Mouse (Mus musculus): ENCODE data around the gene Slc25a19. TPM values are rescaled to one million over a fixed set of nuclear protein-coding genes. Genes with fewer than 3 reads are reported as not detected.

The Slc25a19 gene
- polyA plus RNA-seq, 1 experiment from 2014 or later = 55.7 TPM

DNA sequence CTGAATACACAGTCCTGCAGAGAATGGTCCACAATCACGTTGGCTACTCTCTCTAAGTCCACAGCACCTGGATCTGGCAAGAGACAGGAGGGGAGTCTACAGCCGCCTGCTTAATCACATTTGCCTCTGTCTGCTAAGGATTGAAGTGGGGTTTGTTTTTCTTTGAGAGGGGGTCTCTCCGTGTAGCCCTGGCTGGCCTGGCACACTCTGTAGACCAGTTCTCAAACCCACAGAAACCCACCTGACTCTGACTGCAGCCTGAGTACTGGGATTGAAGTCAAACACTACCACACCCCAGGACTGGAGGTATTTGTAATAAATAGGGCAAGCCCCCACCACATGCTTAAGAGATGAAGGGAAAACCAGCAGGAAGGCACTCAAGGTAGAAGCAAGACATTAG, 18.5 kb downstream of the Slc25a19 start:
- no peak overlapping the region for H3K27ac ChIP-seq (ENCODE audit: low read length)
- WGBS = 67% methylated on average over 3 of the region's 3 CpGs
- no peak overlapping the region for H3K4me3 ChIP-seq (ENCODE audit: low read length)
- H3K9me3 ChIP-seq (replicated peaks; ENCODE audit: control insufficient read depth, low read length) = no peaks in the 10 kb centered on the region
- H3K4me2 ChIP-seq (ENCODE audit: low read depth, low read length) = no peak overlapping the region
- peaks cover 24% of the 10 kb centered on the region for H3K36me3 ChIP-seq (ENCODE audit: control insufficient read depth, insufficient read depth)
- peaks cover 16% of the 10 kb centered on the region for H3K4me1 ChIP-seq (ENCODE audit: control insufficient read depth, insufficient read depth, low read length)
- H3K27me3 ChIP-seq (ENCODE audit: control insufficient read depth, insufficient read depth, low read length) = no peaks in the 10 kb centered on the region
- no peak for ATAC-seq (replicated peaks; ENCODE audit: extremely low read depth, insufficient read depth, low FRiP score)
- H3K9ac ChIP-seq (ENCODE audit: low read length) = no peak overlapping the region

DNA sequence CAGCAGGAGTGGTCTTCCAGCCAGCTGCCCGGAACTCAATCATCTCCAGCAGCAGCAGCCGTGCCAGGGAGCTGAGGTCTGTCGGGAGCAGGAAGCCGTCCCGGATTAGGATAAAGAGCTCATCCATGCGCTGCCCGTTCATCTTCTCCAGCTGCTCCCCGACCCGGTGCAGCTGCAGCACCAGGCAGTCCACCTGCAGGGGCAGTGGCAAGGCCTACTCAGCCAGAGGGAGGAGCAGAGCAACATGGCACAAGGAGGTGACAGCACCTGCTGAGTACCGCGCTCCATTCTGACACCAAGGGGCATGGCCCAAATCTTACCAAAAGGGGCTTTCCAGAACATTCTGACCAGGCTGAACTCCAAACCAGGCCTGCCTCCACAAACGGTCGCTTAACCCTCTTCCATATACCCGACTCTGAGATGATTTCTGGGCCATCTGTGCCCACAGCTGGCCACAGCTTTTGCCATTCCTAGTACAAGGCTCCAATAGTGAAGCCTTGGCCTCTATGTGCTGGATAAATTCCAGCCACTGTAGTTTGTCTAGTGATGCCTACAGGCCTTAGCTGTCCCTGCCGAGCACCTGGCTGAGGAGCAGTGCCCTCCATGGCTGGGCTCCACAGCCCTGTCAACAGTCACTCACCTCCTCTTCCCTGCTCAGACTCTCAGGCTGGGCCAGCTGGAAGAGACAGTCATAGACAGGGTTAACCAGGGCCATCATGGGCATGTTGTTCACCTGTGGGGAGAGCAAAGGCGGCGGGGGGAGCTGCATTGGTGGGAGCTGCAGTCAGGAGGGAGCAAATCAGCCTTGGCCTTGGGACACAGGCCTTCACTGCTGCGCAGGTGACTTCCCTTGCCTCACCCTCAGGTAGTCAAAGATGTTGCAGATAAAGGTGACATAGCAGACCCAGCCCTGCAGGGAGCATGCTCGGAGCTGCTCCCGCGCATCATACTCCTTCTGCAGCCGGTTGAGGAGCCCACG, 19.4 kb downstream of the Slc25a19 start:
- no peaks in the 10 kb centered on the region for H3K27me3 ChIP-seq (ENCODE audit: control insufficient read depth, insufficient read depth, low read length)
- H3K4me1 ChIP-seq (ENCODE audit: control insufficient read depth, insufficient read depth, low read length) = peaks cover 12% of the 10 kb centered on the region
- H3K4me2 ChIP-seq (ENCODE audit: low read depth, low read length) = no peak overlapping the region
- H3K36me3 ChIP-seq (ENCODE audit: control insufficient read depth, insufficient read depth) = peaks cover 24% of the 10 kb centered on the region
- H3K27ac ChIP-seq (ENCODE audit: low read length) = no peak overlapping the region
- no peak overlapping the region for H3K9ac ChIP-seq (ENCODE audit: low read length)
- no peak for ATAC-seq (replicated peaks; ENCODE audit: extremely low read depth, insufficient read depth, low FRiP score)
- H3K9me3 ChIP-seq (replicated peaks; ENCODE audit: control insufficient read depth, low read length) = no peaks in the 10 kb centered on the region
- WGBS = 77% methylated on average over 23 of the region's 23 CpGs
- no peak overlapping the region for H3K4me3 ChIP-seq (ENCODE audit: low read length)

DNA sequence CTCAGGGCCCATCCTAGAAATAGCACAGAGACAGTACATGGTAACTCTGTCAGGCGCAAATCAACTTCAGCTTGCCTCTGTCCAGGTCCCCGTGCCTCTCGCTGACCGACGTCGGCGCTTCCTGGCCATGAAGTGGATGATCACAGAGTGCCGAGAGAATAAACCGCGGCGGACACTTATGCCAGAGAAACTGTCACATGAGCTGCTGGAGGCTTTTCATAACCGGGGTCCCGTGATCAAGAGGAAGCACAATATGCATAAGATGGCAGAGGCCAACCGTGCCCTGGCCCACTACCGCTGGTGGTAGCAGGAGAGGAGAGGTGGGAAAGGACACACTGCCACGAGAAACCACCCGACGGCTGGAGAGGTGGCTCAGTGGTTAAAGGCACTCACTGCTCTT, 21.4 kb downstream of the Slc25a19 start:
- Histone ChIP-seq H3K27me3 (ENCODE audit: control insufficient read depth, insufficient read depth, low read length) (no peaks in the 10 kb centered on the region), H3K9ac (ENCODE audit: low read length) (no peak overlapping the region), H3K36me3 (ENCODE audit: control insufficient read depth, insufficient read depth) (peaks cover 24% of the 10 kb centered on the region), H3K27ac (ENCODE audit: low read length) (no peak overlapping the region), H3K9me3 (replicated peaks; ENCODE audit: control insufficient read depth, low read length) (no peaks in the 10 kb centered on the region), H3K4me1 (ENCODE audit: control insufficient read depth, insufficient read depth, low read length) (peaks cover 20% of the 10 kb centered on the region), H3K4me2 (ENCODE audit: low read depth, low read length) (no peak overlapping the region), H3K4me3 (ENCODE audit: low read length) (no peak overlapping the region)
- no peak for ATAC-seq (replicated peaks; ENCODE audit: extremely low read depth, insufficient read depth, low FRiP score)
- WGBS = 89% methylated on average over 18 of the region's 18 CpGs

DNA sequence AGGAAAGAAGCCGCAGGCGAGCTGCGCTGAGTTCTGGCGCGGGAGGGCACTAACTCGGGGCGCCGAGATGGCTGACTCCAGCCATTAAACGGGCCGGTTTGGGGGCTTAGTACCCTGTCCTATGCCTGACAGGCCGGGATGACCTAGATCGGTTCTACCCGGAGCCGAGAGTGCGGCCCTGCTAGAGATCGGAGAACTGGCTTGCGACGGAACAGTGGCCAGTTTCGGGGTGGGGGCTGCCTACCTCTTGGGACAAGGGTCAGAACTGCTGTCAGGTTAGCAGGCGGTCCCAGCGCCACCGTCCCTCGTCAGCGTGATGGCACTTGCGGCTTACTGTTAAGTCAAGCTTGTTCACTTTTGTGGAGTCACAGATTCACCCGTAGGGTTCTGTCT, 23.8 kb downstream of the Slc25a19 start:
- peak overlapping the region; percentile 91 for H3K27ac ChIP-seq (ENCODE audit: low read length)
- H3K4me1 ChIP-seq (ENCODE audit: control insufficient read depth, insufficient read depth, low read length) = peaks cover 33% of the 10 kb centered on the region
- H3K9me3 ChIP-seq (replicated peaks; ENCODE audit: control insufficient read depth, low read length) = no peaks in the 10 kb centered on the region
- H3K4me2 ChIP-seq (ENCODE audit: low read depth, low read length) = peak overlapping the region; percentile 93
- ATAC-seq (replicated peaks; ENCODE audit: extremely low read depth, insufficient read depth, low FRiP score) = peak; percentile 28; the same call in 1 of the 2 replicates
- no peaks in the 10 kb centered on the region for H3K27me3 ChIP-seq (ENCODE audit: control insufficient read depth, insufficient read depth, low read length)
- peak overlapping the region; percentile 94 for H3K4me3 ChIP-seq (ENCODE audit: low read length)
- WGBS = under 1% methylated on average over 26 of the region's 26 CpGs
- H3K36me3 ChIP-seq (ENCODE audit: control insufficient read depth, insufficient read depth) = peaks cover 23% of the 10 kb centered on the region
- peak overlapping the region; percentile 99 for H3K9ac ChIP-seq (ENCODE audit: low read length)

DNA sequence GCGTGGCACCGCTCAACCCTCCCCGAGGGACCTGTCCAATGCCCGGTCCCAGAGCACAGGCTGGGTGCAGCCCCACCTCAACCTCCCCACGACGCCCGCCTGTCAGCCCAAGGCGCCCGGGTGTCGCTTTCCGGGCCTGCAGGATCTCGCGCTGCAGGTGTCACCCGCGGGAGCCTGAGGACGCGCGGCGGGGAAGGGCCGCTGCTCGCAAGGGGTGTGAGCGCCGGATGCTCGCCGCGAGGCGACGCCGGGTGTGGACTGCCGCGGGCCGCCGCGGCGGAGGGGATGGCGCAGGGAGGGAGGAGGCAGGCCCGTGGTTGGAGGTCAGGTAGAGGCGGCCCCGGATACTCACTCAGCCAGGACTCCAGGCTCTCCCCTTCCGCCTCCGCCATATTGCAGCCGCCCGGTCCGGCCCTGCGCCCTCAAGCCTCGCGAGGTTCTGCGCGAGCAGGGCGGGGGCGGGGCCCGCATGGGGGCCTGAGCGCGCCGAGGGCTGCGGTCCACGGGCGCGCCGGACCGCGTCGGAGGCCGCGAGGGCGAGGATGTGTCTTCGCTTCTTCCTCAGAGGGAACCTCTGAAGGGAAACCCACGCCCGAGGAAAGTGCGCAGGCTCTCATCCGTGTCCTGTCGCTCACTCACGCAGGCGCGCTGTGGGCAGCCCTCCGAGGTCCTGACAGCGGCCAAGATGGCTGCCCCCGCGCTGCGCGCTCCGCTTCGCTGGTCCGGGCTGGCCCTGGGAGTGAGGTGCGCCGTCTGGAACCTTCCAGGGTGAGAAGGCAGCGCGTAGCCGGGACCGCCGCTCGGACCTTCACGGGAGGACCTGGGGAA, 24.4 kb downstream of the Slc25a19 start, which contains the start of the genes Mrps7 and Gga3:
Mrps7 (plus strand) TSS at position 450 of the 828 bp plus-strand sequence.
Gga3 (minus strand) TSS at position 576 of the 828 bp plus-strand sequence.
- peaks cover 33% of the 10 kb centered on the region for H3K4me1 ChIP-seq (ENCODE audit: control insufficient read depth, insufficient read depth, low read length)
- WGBS = under 1% methylated on average over 69 of the region's 93 CpGs
- H3K9ac ChIP-seq (ENCODE audit: low read length) = peak within 1 kb of the TSS; percentile 99
- peak within 1 kb of the TSS; percentile 91 for H3K27ac ChIP-seq (ENCODE audit: low read length)
- peak within 1 kb of the TSS; percentile 94 for H3K4me3 ChIP-seq (ENCODE audit: low read length)
- no peaks in the 10 kb centered on the region for H3K9me3 ChIP-seq (replicated peaks; ENCODE audit: control insufficient read depth, low read length)
- H3K4me2 ChIP-seq (ENCODE audit: low read depth, low read length) = peak within 1 kb of the TSS; percentile 93
- H3K27me3 ChIP-seq (ENCODE audit: control insufficient read depth, insufficient read depth, low read length) = no peaks in the 10 kb centered on the region
- ATAC-seq (replicated peaks; ENCODE audit: extremely low read depth, insufficient read depth, low FRiP score) = peak; percentile 95
- H3K36me3 ChIP-seq (ENCODE audit: control insufficient read depth, insufficient read depth) = peaks cover 18% of the 10 kb centered on the region

DNA sequence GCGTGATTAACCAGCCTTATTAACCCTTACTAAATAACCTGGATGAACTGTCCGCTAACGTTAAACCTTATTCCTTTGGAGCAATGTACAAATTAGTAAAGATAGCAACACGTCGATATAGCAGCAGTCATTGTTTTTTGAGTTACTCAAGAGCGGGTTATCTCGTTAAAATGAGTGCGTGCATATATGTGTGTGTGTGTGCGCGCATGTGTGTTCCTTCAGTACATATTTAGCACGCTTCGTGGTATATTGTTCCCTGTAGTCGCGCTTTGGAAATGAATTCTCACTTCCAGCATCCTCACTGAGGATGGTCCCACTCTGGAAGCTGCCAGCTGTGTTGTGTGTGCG, 25.0 kb downstream of the Slc25a19 start:
- no peak for ATAC-seq (replicated peaks; ENCODE audit: extremely low read depth, insufficient read depth, low FRiP score)
- peaks cover 18% of the 10 kb centered on the region for H3K36me3 ChIP-seq (ENCODE audit: control insufficient read depth, insufficient read depth)

DNA sequence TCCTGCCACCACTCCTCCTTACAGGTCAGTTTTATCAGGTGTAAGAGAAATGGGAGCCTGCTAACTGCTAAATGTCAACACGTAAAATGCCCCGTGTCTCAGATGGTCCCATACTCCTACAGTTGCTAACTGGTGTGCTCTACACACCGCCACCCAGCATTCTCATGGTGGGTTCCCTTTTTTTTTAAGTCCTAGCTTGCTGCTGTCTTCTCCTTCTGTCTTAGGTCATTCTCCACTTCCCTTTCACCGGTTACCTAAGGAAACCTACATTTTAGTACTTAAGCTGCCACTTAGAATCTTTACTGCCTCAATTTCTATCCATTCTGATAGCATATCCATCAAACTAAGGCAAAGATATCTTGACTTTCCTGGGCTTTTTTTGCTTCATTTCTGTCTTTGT, 26.9 kb downstream of the Slc25a19 start:
- H3K4me1 ChIP-seq (ENCODE audit: control insufficient read depth, insufficient read depth, low read length) = peaks cover 33% of the 10 kb centered on the region
- H3K27me3 ChIP-seq (ENCODE audit: control insufficient read depth, insufficient read depth, low read length) = no peaks in the 10 kb centered on the region
- 51% methylated on average over 4 of the region's 4 CpGs for WGBS
- no peak for ATAC-seq (replicated peaks; ENCODE audit: extremely low read depth, insufficient read depth, low FRiP score)
- no peak overlapping the region for H3K4me2 ChIP-seq (ENCODE audit: low read depth, low read length)
- no peak overlapping the region for H3K27ac ChIP-seq (ENCODE audit: low read length)
- no peaks in the 10 kb centered on the region for H3K9me3 ChIP-seq (replicated peaks; ENCODE audit: control insufficient read depth, low read length)
- H3K4me3 ChIP-seq (ENCODE audit: low read length) = no peak overlapping the region
- no peak overlapping the region for H3K9ac ChIP-seq (ENCODE audit: low read length)
- H3K36me3 ChIP-seq (ENCODE audit: control insufficient read depth, insufficient read depth) = peaks cover 10% of the 10 kb centered on the region

More for the DNA sequence above, 25.0 kb downstream of the Slc25a19 start:
- Histone ChIP-seq H3K27me3 (ENCODE audit: control insufficient read depth, insufficient read depth, low read length) (no peaks in the 10 kb centered on the region), H3K4me1 (ENCODE audit: control insufficient read depth, insufficient read depth, low read length) (peaks cover 33% of the 10 kb centered on the region), H3K4me2 (ENCODE audit: low read depth, low read length) (peak overlapping the region; percentile 69), H3K27ac (ENCODE audit: low read length) (peak overlapping the region; percentile 91), H3K9me3 (replicated peaks; ENCODE audit: control insufficient read depth, low read length) (no peaks in the 10 kb centered on the region), H3K4me3 (ENCODE audit: low read length) (peak overlapping the region; percentile 94), H3K9ac (ENCODE audit: low read length) (peak overlapping the region; percentile 99)
- 4% methylated on average over 15 of the region's 15 CpGs for WGBS

DNA sequence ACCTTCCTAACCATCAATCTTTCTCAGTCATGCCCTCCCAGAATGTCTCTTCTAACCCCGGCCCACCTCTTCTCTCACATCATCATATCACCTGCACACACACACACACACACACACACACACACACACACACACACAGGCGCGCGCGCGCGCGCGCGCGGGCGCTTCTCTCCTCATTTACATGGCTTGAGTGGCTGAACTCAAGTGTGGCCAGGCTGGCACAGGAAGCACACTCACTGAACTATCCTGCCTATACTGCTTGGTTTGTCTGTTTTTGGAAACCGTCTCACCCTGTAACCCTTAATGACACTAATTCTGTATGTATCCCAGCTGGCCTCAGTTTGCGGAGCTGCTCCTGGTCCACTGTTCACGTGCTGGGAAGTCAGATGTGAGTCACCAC, 27.4 kb downstream of the Slc25a19 start:
- H3K4me2 ChIP-seq (ENCODE audit: low read depth, low read length) = no peak overlapping the region
- H3K4me1 ChIP-seq (ENCODE audit: control insufficient read depth, insufficient read depth, low read length) = peaks cover 33% of the 10 kb centered on the region
- H3K36me3 ChIP-seq (ENCODE audit: control insufficient read depth, insufficient read depth) = peaks cover 9% of the 10 kb centered on the region; the same call in 1 of the 2 replicates
- no peaks in the 10 kb centered on the region for H3K9me3 ChIP-seq (replicated peaks; ENCODE audit: control insufficient read depth, low read length)
- no peak overlapping the region for H3K27ac ChIP-seq (ENCODE audit: low read length)
- WGBS = 86% methylated on average over 15 of the region's 15 CpGs
- H3K9ac ChIP-seq (ENCODE audit: low read length) = no peak overlapping the region
- ATAC-seq (replicated peaks; ENCODE audit: extremely low read depth, insufficient read depth, low FRiP score) = no peak
- H3K4me3 ChIP-seq (ENCODE audit: low read length) = no peak overlapping the region
- H3K27me3 ChIP-seq (ENCODE audit: control insufficient read depth, insufficient read depth, low read length) = no peaks in the 10 kb centered on the region
